Mouse (Mus musculus): ENCODE results near the gene Fam13c. TPM values are rescaled to one million over a fixed set of nuclear protein-coding genes. Genes with fewer than 3 reads are reported as not detected.

Fam13c gene
- total RNA-seq, 4 experiments from 2014 or later, result 4.3 to 6.5 (median 5.4) TPM

- DNase-seq (ENCODE audit: low spot score), result no peak
Observed at GRCm38 (mm10) chr10:70458574-70459263, 18.4 kb downstream of the Fam13c start.

DNA sequence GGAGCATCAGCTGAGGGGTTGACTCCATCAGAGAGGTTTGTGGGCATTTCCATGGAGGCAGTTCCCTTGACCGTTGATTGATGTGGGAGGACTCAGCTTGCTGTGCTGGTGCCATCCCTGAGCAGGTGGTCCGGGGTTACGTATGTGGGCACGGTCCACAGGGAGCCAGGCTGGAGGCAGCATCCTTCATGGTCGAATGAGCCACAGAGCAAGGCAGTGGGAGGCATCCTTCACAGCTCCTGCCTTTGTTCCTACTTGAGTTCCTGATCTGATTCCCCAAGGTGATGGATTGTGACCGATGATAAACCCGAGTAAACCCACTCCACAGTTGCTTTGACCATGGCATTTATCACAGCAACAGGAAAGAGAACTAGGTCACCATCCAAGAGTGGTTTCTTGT is 25.4 kb downstream of the Fam13c start:
- no peak for DNase-seq (ENCODE audit: low spot score)

GRCm38 (mm10) chr10:70470836-70471235 is 30.6 kb downstream of the Fam13c start:
- DNase-seq (ENCODE audit: low spot score), result no peak

DNA sequence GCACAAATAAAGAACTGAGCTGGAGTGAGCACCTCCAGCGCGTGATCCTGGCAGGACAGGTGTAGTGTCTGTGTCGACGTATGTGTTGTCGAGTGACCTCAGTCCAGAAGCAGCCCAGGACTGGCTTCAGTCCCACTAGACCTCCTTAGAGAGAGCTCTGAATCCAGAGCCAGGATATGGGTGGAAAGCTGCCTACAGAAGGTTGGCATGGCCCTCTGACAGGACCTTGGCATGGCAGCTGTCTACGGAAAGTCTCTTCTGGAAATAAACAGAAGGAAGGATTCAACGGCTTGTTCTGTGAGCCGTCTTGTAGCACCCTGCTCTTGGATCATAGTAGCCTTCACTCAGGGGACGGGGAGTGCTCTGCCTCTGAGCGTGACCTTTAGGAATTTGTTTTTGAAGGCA is 37.5 kb downstream of the Fam13c start:
- DNase-seq (ENCODE audit: low spot score), result peak; percentile 48

- peak; percentile 42 for DNase-seq (ENCODE audit: low spot score)
Observed at GRCm38 (mm10) chr10:70483736-70484135, 43.5 kb downstream of the Fam13c start.

GRCm38 (mm10) chr10:70484568-70485286 is 44.4 kb downstream of the Fam13c start:
- peak; percentile 51 for DNase-seq (ENCODE audit: low spot score)

GRCm38 (mm10) chr10:70485287-70485612 is 45.0 kb downstream of the Fam13c start:
- no peak for DNase-seq (ENCODE audit: low spot score)

- no peak for DNase-seq (ENCODE audit: low spot score)
Observed at GRCm38 (mm10) chr10:70486651-70487050, 46.4 kb downstream of the Fam13c start.

DNA sequence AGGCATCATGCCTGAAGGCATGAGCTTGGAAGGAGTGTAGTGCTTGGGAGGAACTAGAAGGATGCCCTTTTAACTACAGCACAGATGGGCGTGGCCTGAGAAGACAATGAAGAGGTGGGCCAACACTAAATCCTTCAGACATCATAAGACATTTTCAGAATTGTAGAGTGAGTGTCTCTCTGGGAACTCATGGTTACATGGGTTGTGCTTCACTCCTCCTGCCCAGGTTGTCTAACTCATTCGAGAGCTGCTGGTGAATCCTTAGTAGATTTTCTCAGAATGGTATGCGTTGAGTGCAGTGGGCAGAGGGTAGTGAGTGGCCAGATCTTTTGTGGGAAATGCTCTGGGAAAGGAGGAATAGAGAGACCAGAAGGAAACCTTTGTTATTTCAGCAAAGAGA is 53.6 kb downstream of the Fam13c start:
- DNase-seq (ENCODE audit: low spot score), result no peak

DNA sequence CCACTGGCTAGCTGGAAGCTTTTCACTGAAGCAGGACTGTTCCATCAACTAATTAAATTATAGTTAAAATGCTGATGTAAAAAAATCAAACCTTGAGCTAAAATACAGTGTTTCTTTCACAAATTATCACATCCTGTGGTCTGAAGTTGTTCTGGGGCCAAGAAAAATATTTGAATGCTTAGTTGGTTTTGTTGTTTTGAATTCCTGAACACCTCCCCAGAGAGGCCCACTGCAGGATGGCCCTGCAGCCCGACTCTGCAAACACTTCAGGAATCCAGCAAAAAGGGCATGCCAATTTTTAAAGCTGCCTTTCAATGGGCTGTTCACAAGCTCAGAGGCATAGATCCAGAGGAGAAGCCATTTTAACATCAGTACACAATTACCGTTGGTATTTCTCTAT is 54.2 kb downstream of the Fam13c start:
- DNase-seq (ENCODE audit: low spot score), result peak; percentile 71

- DNase-seq (ENCODE audit: low spot score), result no peak
Observed at GRCm38 (mm10) chr10:70495106-70496104, 55.1 kb downstream of the Fam13c start.

- DNase-seq (ENCODE audit: low spot score), result peak; percentile 75
Observed at GRCm38 (mm10) chr10:70496938-70497337, 56.7 kb downstream of the Fam13c start.

- DNase-seq (ENCODE audit: low spot score), result no peak
Observed at GRCm38 (mm10) chr10:70498328-70498727, 58.0 kb downstream of the Fam13c start.

DNA sequence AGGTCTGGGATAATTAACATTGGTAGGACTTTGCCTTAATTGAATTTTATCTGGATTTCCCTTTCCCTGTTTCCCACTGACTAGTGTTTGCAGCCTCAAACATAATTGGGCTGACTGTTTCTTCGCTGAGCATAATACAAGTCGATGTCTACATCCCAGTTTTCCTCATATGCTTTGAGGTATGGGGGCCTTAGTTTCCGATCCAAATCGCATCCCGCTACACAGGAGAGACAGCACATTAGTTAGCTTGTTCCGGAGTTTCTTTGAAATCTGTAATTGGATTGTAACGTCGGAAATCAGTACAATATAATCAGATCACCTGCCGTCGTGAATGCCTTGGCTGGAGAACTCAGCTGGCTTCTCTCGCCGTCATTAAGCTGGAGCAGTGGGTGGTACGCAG is 59.0 kb downstream of the Fam13c start:
- no peak for DNase-seq (ENCODE audit: low spot score)

GRCm38 (mm10) chr10:70504871-70505270 is 64.6 kb downstream of the Fam13c start:
- DNase-seq (ENCODE audit: low spot score), result no peak

DNA sequence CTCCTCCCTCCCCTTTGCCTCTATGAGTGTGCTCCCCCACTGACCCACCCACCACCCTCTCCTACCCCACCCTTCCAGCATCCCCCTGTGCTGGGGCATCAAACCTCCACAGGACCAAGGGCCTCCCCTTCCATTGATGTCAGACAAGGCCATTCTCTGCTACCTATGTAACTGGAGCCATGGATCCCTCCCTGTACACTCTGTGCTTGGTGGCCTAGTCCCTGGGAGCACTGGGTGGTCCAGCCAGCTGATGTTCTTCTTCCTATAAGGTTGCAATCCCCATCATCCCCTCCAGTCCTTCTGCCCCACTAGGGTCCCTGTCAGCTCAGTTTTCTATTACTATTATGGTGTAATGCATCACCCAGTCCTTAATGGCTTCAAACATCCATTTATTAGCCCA is 65.1 kb downstream of the Fam13c start:
- no peak for DNase-seq (ENCODE audit: low spot score)

DNA sequence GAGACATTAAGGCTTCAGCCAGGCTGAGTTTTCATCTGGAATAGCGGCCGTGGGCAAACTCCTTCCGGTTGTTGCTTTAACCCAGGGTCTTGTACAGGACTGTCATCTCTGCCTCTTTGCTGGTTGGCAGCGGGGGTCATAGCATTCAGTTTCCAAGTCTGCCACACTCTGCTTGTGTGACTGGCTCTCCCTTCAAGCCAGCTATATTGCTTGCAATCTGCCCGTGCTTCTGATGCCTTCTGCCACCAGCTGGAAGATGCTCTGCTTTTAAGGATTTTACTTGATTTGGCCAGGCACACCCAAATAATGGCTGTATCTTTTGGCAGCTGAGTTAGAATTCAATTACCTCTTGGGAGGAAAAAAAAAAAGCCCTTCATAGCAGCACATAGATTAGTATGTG is 65.6 kb downstream of the Fam13c start:
- DNase-seq (ENCODE audit: low spot score), result no peak

DNA sequence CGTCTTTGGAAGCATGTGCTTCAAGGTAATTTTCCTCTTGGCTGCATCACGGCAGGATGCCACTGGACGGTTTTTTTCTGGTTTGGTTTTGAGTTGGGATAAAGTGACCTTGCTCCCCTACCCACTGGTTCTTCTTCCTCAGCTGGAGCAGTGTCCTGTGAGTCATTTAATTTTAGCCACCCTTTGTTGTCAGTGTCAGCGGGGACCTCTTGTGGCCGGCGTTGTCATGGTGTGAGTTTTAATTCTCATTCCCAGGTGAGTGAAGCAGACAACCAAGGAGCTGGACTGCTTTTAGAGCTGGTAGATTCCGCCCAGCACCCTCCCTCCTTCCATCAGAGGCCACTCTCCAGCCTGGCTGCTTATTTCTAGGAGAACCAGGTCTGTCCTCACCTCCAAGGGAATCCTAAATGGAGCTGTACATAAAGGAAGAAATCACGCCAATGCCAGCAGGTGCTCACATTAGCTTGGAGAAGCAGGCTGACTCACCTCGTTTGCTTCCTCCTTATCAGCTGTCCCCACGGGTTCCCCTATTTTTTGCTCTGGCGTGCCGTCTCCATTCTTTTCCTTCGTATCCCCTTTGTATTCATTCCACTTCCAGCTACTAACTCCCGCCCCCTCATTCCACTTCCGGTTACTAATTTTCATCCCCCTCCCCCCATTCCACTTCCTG is 66.4 kb downstream of the Fam13c start:
- DNase-seq (ENCODE audit: low spot score), result no peak

- DNase-seq (ENCODE audit: low spot score), result no peak
Observed at GRCm38 (mm10) chr10:70507880-70508279, 67.6 kb downstream of the Fam13c start.

- DNase-seq (ENCODE audit: low spot score), result no peak
Observed at GRCm38 (mm10) chr10:70514848-70515247, 74.6 kb downstream of the Fam13c start.

DNA sequence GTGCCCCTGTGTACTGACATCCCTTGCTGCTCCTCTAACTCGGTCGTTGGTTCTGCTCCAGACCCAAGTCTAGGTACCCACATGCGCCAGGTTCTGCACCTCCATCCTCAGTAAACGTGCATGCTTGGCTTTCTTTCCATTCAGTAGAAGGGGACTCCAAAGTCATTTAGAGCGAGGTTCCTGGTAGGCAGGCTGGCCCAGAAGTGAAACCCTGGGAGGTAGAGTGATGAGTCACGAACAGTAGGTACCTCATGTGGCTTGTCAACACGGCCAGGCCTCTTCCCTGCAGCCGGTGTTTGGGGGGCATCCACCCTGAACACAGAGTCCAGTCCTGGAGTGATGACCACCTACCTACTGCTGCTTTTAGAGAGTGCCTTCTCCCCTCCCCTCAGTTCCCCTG is 76.4 kb downstream of the Fam13c start:
- no peak for DNase-seq (ENCODE audit: low spot score)

DNA sequence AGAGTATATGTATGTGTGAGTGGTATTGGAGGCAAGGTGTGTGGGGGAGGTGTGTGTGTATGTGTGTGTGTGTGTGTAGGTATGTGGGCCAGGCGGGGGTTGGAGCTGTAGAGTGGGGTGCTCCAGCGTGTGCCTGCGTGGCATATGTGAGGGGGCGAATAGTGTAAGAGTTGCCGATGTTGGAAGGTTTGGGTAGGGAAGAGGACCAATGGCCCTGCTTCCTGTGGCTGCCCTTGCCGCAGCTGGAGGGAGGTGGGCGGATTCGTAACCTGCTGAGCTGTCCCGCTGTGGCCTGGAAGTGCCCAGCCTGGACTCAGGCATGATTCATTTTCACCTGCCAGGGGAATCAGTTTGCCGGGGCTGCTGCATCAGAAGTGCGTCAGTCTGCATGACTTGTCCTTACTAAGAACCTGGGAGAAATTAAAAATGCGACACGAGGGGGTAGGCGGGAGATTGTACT is 79.4 kb downstream of the Fam13c start:
- DNase-seq (ENCODE audit: low spot score), result no peak

Data from heart, adult 8-10 months (tissue).